Mouse (Mus musculus) liver, embryonic 12.5 days (tissue): ENCODE data around the gene Nup37. TPM values are rescaled to one million over a fixed set of nuclear protein-coding genes. Genes with fewer than 3 reads are reported as not detected.

Experiments used
- polyA plus RNA-seq: library from polyadenylated mRNA; unstranded; fragments of >200 nt; fragmentation: Nextera tagmentation; extraction: Ambion mirVana; gene quantifications from 2 replicates; pipeline ENCODE4 v1.2.1, GENCODE M21; 2016

Nup37 gene
- polyA plus RNA-seq, 1 experiment from 2014 or later: 67.5 TPM

Other genes with a start within 250 kb of the Nup37 start
- gene Pmch, start 55.9 kb upstream of the Nup37 start, polyA plus RNA-seq: 0.77 and 1.0 TPM in 2 replicates
- 17.1 and 17.4 TPM in 2 replicates for gene Parpbp, start 51 bp upstream of the Nup37 start, polyA plus RNA-seq
- 34.9 and 36.0 TPM in 2 replicates for gene Washc3, start 54.1 kb downstream of the Nup37 start, polyA plus RNA-seq
- 0.64 and 0.86 TPM in 2 replicates for gene Dram1, start 232.1 kb downstream of the Nup37 start, polyA plus RNA-seq
- 7.3 and 8.2 TPM in 2 replicates for gene Gnptab, start 232.1 kb downstream of the Nup37 start, polyA plus RNA-seq